Mouse (Mus musculus) ES-Bruce4 (cell line): ENCODE results near the gene Pex14. TPM values are rescaled to one million over a fixed set of nuclear protein-coding genes. Genes with fewer than 3 reads are reported as not detected.

Experiments used
- H3K27ac ChIP-seq: 2 replicates; pipeline ENCODE4 v1.5.1; 2012; ENCODE audit warnings: low read length, inconsistent platforms; ENCODE audit not compliant: insufficient read depth
- H3K27me3 ChIP-seq: 2 replicates; pipeline ENCODE4 v1.6.1; 2012; ENCODE audit warnings: mild to moderate bottlenecking, low read length, inconsistent platforms; ENCODE audit not compliant: control insufficient read depth, poor library complexity, insufficient read depth, severe bottlenecking
- H3K36me3 ChIP-seq: 2 replicates; pipeline ENCODE4 v1.6.1; 2012; ENCODE audit warnings: inconsistent platforms, mild to moderate bottlenecking, low read length, moderate library complexity; ENCODE audit not compliant: control insufficient read depth, poor library complexity, insufficient read depth, severe bottlenecking
- H3K4me1 ChIP-seq: one replicate; pipeline ENCODE4 v1.8.1; 2011; ENCODE audit warnings: low read length; ENCODE audit not compliant: control insufficient read depth, insufficient read depth
- H3K4me3 ChIP-seq: 2 replicates; pipeline ENCODE4 v1.5.1; 2011; ENCODE audit warnings: low read depth, mild to moderate bottlenecking, low read length
- H3K9ac ChIP-seq: 2 replicates; pipeline ENCODE4 v1.6.1; 2012; ENCODE audit warnings: low read depth, mild to moderate bottlenecking, inconsistent platforms; ENCODE audit not compliant: poor library complexity, severe bottlenecking
- H3K9me3 ChIP-seq: replicated peaks from 2 replicates; pipeline ENCODE4 v1.6.1; 2012; ENCODE audit warnings: mild to moderate bottlenecking, low read length, inconsistent platforms; ENCODE audit not compliant: control insufficient read depth, poor library complexity, insufficient read depth, severe bottlenecking
- CTCF ChIP-seq: IDR thresholded peaks from one replicate; pipeline ENCODE4 v1.8.1; 2011; ENCODE audit warnings: low read depth, low read length
- EP300 ChIP-seq: IDR thresholded peaks from 2 replicates; pipeline ENCODE4 v1.6.1; 2011; ENCODE audit warnings: low read depth, low read length; ENCODE audit not compliant: insufficient read depth
- POLR2A ChIP-seq: IDR thresholded peaks from one replicate; pipeline ENCODE4 v1.8.1; 2011; ENCODE audit warnings: low read length; ENCODE audit not compliant: insufficient read depth
- polyA plus RNA-seq: library from polyadenylated mRNA; stranded (reverse); fragments of >200 nt; gene quantifications from 2 replicates; pipeline ENCODE4 v1.2.4, GENCODE M21; 2011; ENCODE audit warnings: low read depth; ENCODE audit not compliant: missing spikeins, insufficient read depth, insufficient read length

Gene Pex14
- polyA plus RNA-seq, 1 experiment, result 31.2 TPM

GRCm38 (mm10) chr4:149143594-149143993 is 43.9 kb upstream of the Pex14 start:
- no peak for TF ChIP-seq EP300
- TF ChIP-seq CTCF, result no peak
- TF ChIP-seq POLR2A, result no peak
- Histone ChIP-seq H3K27ac (no peak overlapping the region), H3K36me3 (no peaks in the 10 kb centered on the region), H3K9me3 (no peaks in the 10 kb centered on the region), H3K27me3 (no peaks in the 10 kb centered on the region), H3K4me3 (no peak overlapping the region), H3K9ac (no peak overlapping the region), H3K4me1 (no peaks in the 10 kb centered on the region)

GRCm38 (mm10) chr4:149138515-149138914 is 38.8 kb upstream of the Pex14 start:
- H3K36me3 ChIP-seq, result no peaks in the 10 kb centered on the region
- H3K27me3 ChIP-seq, result no peaks in the 10 kb centered on the region
- no peak overlapping the region for H3K4me3 ChIP-seq
- no peak overlapping the region for H3K9ac ChIP-seq
- no peaks in the 10 kb centered on the region for H3K4me1 ChIP-seq
- TF ChIP-seq CTCF, result no peak
- TF ChIP-seq POLR2A, result no peak
- no peak for TF ChIP-seq EP300
- H3K27ac ChIP-seq, result no peak overlapping the region
- H3K9me3 ChIP-seq, result no peaks in the 10 kb centered on the region

- Histone ChIP-seq H3K9me3 (no peaks in the 10 kb centered on the region), H3K4me3 (peak within 1 kb of the TSS; percentile 84), H3K27me3 (no peaks in the 10 kb centered on the region), H3K9ac (peak within 1 kb of the TSS; percentile 66), H3K27ac (peak within 1 kb of the TSS; percentile 38; the same call in 1 of the 2 replicates), H3K36me3 (no peaks in the 10 kb centered on the region), H3K4me1 (no peaks in the 10 kb centered on the region)
- TF ChIP-seq POLR2A (no peak), EP300 (no peak), CTCF (peak; percentile 79)
These were observed 37.5 kb upstream of the Pex14 start, which contains the start of gene Cenps for GRCm38 (mm10) chr4:149136982-149137770. Gene Cenps (minus strand): TSS chr4:149137629.

GRCm38 (mm10) chr4:149136116-149136850 is 36.6 kb upstream of the Pex14 start:
- Histone ChIP-seq H3K9ac (peak overlapping the region; percentile 66), H3K4me3 (peak overlapping the region; percentile 84), H3K27ac (0 out of 2 replicates have a peak overlapping the region, but pooled peaks have one; percentile 7), H3K9me3 (no peaks in the 10 kb centered on the region), H3K4me1 (no peaks in the 10 kb centered on the region), H3K27me3 (no peaks in the 10 kb centered on the region), H3K36me3 (peaks cover 5% of the 10 kb centered on the region; the same call in 1 of the 2 replicates)
- TF ChIP-seq POLR2A, result no peak
- TF ChIP-seq EP300, result no peak
- no peak for TF ChIP-seq CTCF

GRCm38 (mm10) chr4:149133395-149133794 is 33.7 kb upstream of the Pex14 start:
- Histone ChIP-seq H3K27me3 (no peaks in the 10 kb centered on the region), H3K4me1 (no peaks in the 10 kb centered on the region), H3K9ac (no peak overlapping the region), H3K36me3 (peaks cover 9% of the 10 kb centered on the region; the same call in 1 of the 2 replicates), H3K9me3 (no peaks in the 10 kb centered on the region), H3K27ac (no peak overlapping the region), H3K4me3 (no peak overlapping the region)
- TF ChIP-seq POLR2A, result no peak
